Mouse (Mus musculus): ENCODE measurements around the gene Pkp4. TPM values are rescaled to one million over a fixed set of nuclear protein-coding genes. Genes with fewer than 3 reads are reported as not detected.

Pkp4 gene
- total and polyA plus RNA-seq, 3 experiments = not detected

DNA sequence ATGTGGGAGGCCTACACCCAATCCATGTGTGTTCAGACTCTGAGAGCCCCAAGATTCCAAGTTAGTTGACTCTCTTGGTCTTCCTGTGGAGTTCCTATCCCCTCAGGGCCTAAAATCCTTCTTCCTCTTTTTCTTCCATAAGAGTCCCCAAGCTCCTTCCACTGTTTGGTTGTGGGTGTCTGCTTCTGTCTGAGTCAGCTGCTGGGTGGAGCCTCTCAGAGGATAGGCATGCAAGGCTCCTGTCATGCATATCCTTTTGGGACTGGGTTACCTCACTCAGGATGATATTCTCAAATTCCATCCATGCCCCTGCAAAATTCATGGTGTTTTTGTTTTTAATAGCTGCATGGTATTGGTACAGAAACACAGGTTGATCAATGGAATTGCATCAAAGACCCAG lies 5.2 kb upstream of the Pkp4 start:
- Histone ChIP-seq H3K4me1 (ENCODE audit: control insufficient read depth in 1 of 2, insufficient read depth in 2 of 2, low read length in 2 of 2) (no peaks in the 10 kb centered on the region), H3K79me2 (ENCODE audit: control insufficient read depth, insufficient read depth, low read length, poor library complexity) (no peaks in the 10 kb centered on the region), H3K9me3 (replicated peaks; ENCODE audit: insufficient read depth, low read length) (no peaks in the 10 kb centered on the region), H3K4me3 (ENCODE audit: control insufficient read depth in 1 of 2, insufficient read depth in 1 of 2, low read depth in 2 of 2, low read length in 2 of 2) (no peak overlapping the region), H3K27me3 (ENCODE audit: control insufficient read depth in 1 of 2, insufficient read depth in 2 of 2, low read length in 2 of 2) (no peaks in the 10 kb centered on the region), H3K36me3 (ENCODE audit: control insufficient read depth in 1 of 2, insufficient read depth in 2 of 2, low read length in 2 of 2) (no peaks in the 10 kb centered on the region), H3K9ac (ENCODE audit: control insufficient read depth, low read depth, low read length, poor library complexity, severe bottlenecking) (no peak overlapping the region), H3K27ac (ENCODE audit: control insufficient read depth, low read depth, low read length) (no peak overlapping the region)
- no peak for DNase-seq (ENCODE audit: low read depth, low spot score)
- TF ChIP-seq HCFC1 (IDR thresholded peaks at IDR 0.05; ENCODE audit: low read depth, low read length) (no peak), TCF12 (IDR thresholded peaks at IDR 0.05; ENCODE audit: low read depth, low read length) (no peak)

DNA sequence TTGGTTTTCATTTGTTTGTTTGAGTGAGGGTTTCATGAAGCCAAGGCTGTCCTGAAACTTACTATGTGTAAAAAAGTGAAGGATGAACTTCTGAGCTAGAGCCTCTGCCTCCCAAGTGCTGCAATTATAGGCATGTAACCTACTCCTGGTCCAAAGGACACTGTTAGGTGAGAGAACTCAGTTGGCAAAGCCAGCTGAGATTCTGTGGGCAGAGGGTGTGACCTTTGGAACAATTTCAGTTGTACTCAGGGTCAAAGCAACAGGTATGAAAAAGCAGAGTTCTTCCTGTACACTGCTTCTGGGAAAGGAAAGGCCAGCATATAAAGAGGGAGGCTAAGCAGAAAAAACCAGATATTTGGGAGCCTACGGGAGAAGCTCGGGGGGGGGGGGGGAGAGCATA lies 2.5 kb upstream of the Pkp4 start:
- no peaks in the 10 kb centered on the region for H3K9me3 ChIP-seq (replicated peaks; ENCODE audit: insufficient read depth, low read length)
- no peak overlapping the region for H3K27ac ChIP-seq (ENCODE audit: control insufficient read depth, low read depth, low read length)
- H3K27me3 ChIP-seq (ENCODE audit: control insufficient read depth in 1 of 2, insufficient read depth in 2 of 2, low read length in 2 of 2) = no peaks in the 10 kb centered on the region
- DNase-seq (ENCODE audit: low read depth, low spot score) = no peak
- no peak overlapping the region for H3K9ac ChIP-seq (ENCODE audit: control insufficient read depth, low read depth, low read length, poor library complexity, severe bottlenecking)
- H3K36me3 ChIP-seq (ENCODE audit: control insufficient read depth in 1 of 2, insufficient read depth in 2 of 2, low read length in 2 of 2) = no peaks in the 10 kb centered on the region
- no peaks in the 10 kb centered on the region for H3K79me2 ChIP-seq (ENCODE audit: control insufficient read depth, insufficient read depth, low read length, poor library complexity)
- H3K4me3 ChIP-seq (ENCODE audit: control insufficient read depth in 1 of 2, insufficient read depth in 1 of 2, low read depth in 2 of 2, low read length in 2 of 2) = no peak overlapping the region
- TF ChIP-seq MAFK (IDR thresholded peaks at IDR 0.05; ENCODE audit: borderline replicate concordance, low read depth, low read length) (no peak), MAX (IDR thresholded peaks at IDR 0.05; ENCODE audit: low read length) (no peak), GATA1 (IDR thresholded peaks at IDR 0.05; ENCODE audit: low read depth, low read length) (no peak), MYC (IDR thresholded peaks at IDR 0.05; ENCODE audit: low read depth, low read length) (no peak), NRF1 (IDR thresholded peaks at IDR 0.05; ENCODE audit: insufficient read depth, low read depth, low read length, poor library complexity, severe bottlenecking) (no peak)
- no peaks in the 10 kb centered on the region for H3K4me1 ChIP-seq (ENCODE audit: control insufficient read depth in 1 of 2, insufficient read depth in 2 of 2, low read length in 2 of 2)

DNA sequence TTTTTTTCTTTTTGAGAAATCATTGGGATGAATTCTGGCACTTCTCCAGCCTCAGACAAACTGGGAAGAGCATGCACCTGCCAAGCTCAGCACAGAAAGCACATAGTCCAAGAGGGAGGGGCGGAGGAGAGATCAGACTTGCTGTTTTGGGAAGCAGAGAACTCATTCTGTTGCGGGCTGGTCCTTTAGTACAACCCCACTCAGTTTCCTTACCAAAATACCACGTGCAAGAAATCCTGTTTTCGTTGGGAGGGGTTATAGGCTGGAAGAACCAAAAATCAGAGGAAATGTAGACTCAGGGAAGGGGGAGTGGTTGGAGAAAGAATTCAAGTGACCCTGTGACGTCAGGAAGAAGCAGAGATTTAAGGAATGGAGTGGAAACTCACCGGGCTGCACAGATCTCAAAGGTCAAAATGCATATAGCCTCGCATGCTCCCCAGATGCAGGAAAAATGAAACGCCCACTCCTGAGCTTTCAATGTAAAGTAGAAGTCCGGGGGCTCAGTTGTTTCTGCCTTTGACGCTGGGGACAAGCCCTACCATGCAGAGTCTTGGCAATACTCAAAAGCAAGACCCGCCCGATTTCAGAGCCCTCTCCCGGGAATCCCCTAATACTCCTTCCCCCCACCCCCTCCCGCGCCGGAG lies 567 bp upstream of the Pkp4 start:
- no peak for DNase-seq (ENCODE audit: low read depth, low spot score)
- no peaks in the 10 kb centered on the region for H3K4me1 ChIP-seq (ENCODE audit: control insufficient read depth in 1 of 2, insufficient read depth in 2 of 2, low read length in 2 of 2)
- no peak overlapping the region for H3K9ac ChIP-seq (ENCODE audit: control insufficient read depth, low read depth, low read length, poor library complexity, severe bottlenecking)
- H3K9me3 ChIP-seq (replicated peaks; ENCODE audit: insufficient read depth, low read length) = no peaks in the 10 kb centered on the region
- no peak overlapping the region for H3K4me3 ChIP-seq (ENCODE audit: control insufficient read depth in 1 of 2, insufficient read depth in 1 of 2, low read depth in 2 of 2, low read length in 2 of 2)
- no peak overlapping the region for H3K27ac ChIP-seq (ENCODE audit: control insufficient read depth, low read depth, low read length)
- H3K27me3 ChIP-seq (ENCODE audit: control insufficient read depth in 1 of 2, insufficient read depth in 2 of 2, low read length in 2 of 2) = no peaks in the 10 kb centered on the region
- TF ChIP-seq ETS1 (IDR thresholded peaks at IDR 0.05; ENCODE audit: low read depth, low read length) (no peak), ZNF384 (IDR thresholded peaks at IDR 0.05; ENCODE audit: low read depth, low read length) (no peak), CHD2 (IDR thresholded peaks at IDR 0.05; ENCODE audit: low read length) (no peak), E2F4 (IDR thresholded peaks at IDR 0.05; ENCODE audit: borderline replicate concordance, low read depth, low read length) (no peak), MEF2A (IDR thresholded peaks at IDR 0.05; ENCODE audit: extremely low read depth, insufficient replicate concordance, low read depth, low read length, poor library complexity, severe bottlenecking) (no peak), MYB (IDR thresholded peaks at IDR 0.05; ENCODE audit: low read depth, low read length) (no peak), HCFC1 (IDR thresholded peaks at IDR 0.05; ENCODE audit: low read depth, low read length) (no peak), RCOR1 (IDR thresholded peaks at IDR 0.05; ENCODE audit: low read depth, low read length) (no peak), GABPA (IDR thresholded peaks at IDR 0.05; ENCODE audit: low read depth, low read length) (no peak), TBP (IDR thresholded peaks at IDR 0.05; ENCODE audit: low read depth, low read length) (no peak)
- H3K79me2 ChIP-seq (ENCODE audit: control insufficient read depth, insufficient read depth, low read length, poor library complexity) = no peaks in the 10 kb centered on the region
- no peaks in the 10 kb centered on the region for H3K36me3 ChIP-seq (ENCODE audit: control insufficient read depth in 1 of 2, insufficient read depth in 2 of 2, low read length in 2 of 2)
